Mouse (Mus musculus) embryonic facial prominence, embryonic 13.5 days (tissue): Measurements from ENCODE around the gene Decr2. TPM values are rescaled to one million over a fixed set of nuclear protein-coding genes. Genes with fewer than 3 reads are reported as not detected.

Experiments
- polyA plus RNA-seq: library from polyadenylated mRNA; unstranded; fragments of >200 nt; fragmentation: Nextera tagmentation; extraction: Ambion mirVana; gene quantifications from 2 replicates; pipeline ENCODE4 v1.2.1, GENCODE M21; 2015

The Decr2 gene
- polyA plus RNA-seq, 1 experiment from 2014 or later: 44.9 TPM

Other genes with a start within 250 kb of the Decr2 start
- gene Gm20683, start 248.6 kb downstream of the Decr2 start, polyA plus RNA-seq: 1.3 and 2.9 TPM in 2 replicates
- gene Rhot2, start 245.5 kb downstream of the Decr2 start, polyA plus RNA-seq: 26.4 and 31.4 TPM in 2 replicates
- gene Wdr90, start 228.8 kb downstream of the Decr2 start, polyA plus RNA-seq: 30.0 and 31.2 TPM in 2 replicates
- 11.1 and 13.4 TPM in 2 replicates for gene Mcrip2, start 221.6 kb downstream of the Decr2 start, polyA plus RNA-seq
- 47.1 and 50.6 TPM in 2 replicates for gene Mettl26, start 215.3 kb downstream of the Decr2 start, polyA plus RNA-seq
- 0.56 and 0.73 TPM in 2 replicates for gene Wfikkn1, start 209.5 kb downstream of the Decr2 start, polyA plus RNA-seq
- gene Rab40c, start 170.6 kb downstream of the Decr2 start, polyA plus RNA-seq: 32.9 and 36.6 TPM in 2 replicates
- gene Pigq, start 145.4 kb downstream of the Decr2 start, polyA plus RNA-seq: 50.6 and 53.8 TPM in 2 replicates
- not detected in 2 replicates for gene Nhlrc4, start 145.4 kb downstream of the Decr2 start, polyA plus RNA-seq
- 0.18 and 0.26 TPM in 2 replicates for gene A930017K11Rik, start 137.8 kb downstream of the Decr2 start, polyA plus RNA-seq
- gene Capn15, start 104.5 kb downstream of the Decr2 start, polyA plus RNA-seq: 23.4 and 24.2 TPM in 2 replicates
- gene Rab11fip3, start 20.8 kb downstream of the Decr2 start, polyA plus RNA-seq: 22.8 and 23.5 TPM in 2 replicates
- gene Nme4, start 5.3 kb upstream of the Decr2 start, polyA plus RNA-seq: 138 and 142 TPM in 2 replicates
- gene Tmem8, start 23.0 kb upstream of the Decr2 start, polyA plus RNA-seq: 1.4 and 1.7 TPM in 2 replicates
- gene Mrpl28, start 33.2 kb upstream of the Decr2 start, polyA plus RNA-seq: 180 and 209 TPM in 2 replicates
- gene Axin1, start 48.4 kb upstream of the Decr2 start, polyA plus RNA-seq: 9.9 and 10.5 TPM in 2 replicates
- gene Pdia2, start 108.8 kb upstream of the Decr2 start, polyA plus RNA-seq: 0.28 and 0.95 TPM in 2 replicates
- 11.4 and 14.6 TPM in 2 replicates for gene Rgs11, start 112.6 kb upstream of the Decr2 start, polyA plus RNA-seq
- 10.2 and 16.4 TPM in 2 replicates for gene Arhgdig, start 117.4 kb upstream of the Decr2 start, polyA plus RNA-seq
- gene Fam234a, start 153.9 kb upstream of the Decr2 start, polyA plus RNA-seq: 39.1 and 43.1 TPM in 2 replicates
- gene Luc7l, start 162.6 kb upstream of the Decr2 start, polyA plus RNA-seq: 134 TPM in 2 replicates